Mouse (Mus musculus) hindbrain, embryonic 15.5 days (tissue): ENCODE results near the gene Rpl6. TPM values are rescaled to one million over a fixed set of nuclear protein-coding genes. Genes with fewer than 3 reads are reported as not detected.

Source experiments
- ATAC-seq: fragments of 200-750 bp; cut with Nextera tagmentation; 2 replicates; pipeline ENCODE4 v1.8.0; 2017; ENCODE audit warnings: low read depth, moderate number of reproducible peaks, moderate TSS enrichment; ENCODE audit not compliant: low FRiP score
- H3K27ac ChIP-seq: fragments of 300-500 bp; sonication (generic); replicated peaks from 2 replicates; pipeline ENCODE4 v1.5.1; 2015; ENCODE audit warnings: mild to moderate bottlenecking, inconsistent platforms
- H3K27me3 ChIP-seq: fragments of 300-500 bp; sonication (generic); 2 replicates; pipeline ENCODE4 v1.6.1; 2015; ENCODE audit warnings: control low read depth, inconsistent platforms
- H3K36me3 ChIP-seq: fragments of 300-500 bp; sonication (generic); 2 replicates; pipeline ENCODE4 v1.6.1; 2015; ENCODE audit warnings: control low read depth, inconsistent platforms
- H3K4me1 ChIP-seq: fragments of 300-500 bp; sonication (generic); replicated peaks from 2 replicates; pipeline ENCODE4 v1.6.1; 2015; ENCODE audit warnings: control low read depth, inconsistent platforms
- H3K4me2 ChIP-seq: fragments of 300-500 bp; sonication (generic); 2 replicates; pipeline ENCODE4 v1.6.1; 2015; ENCODE audit warnings: moderate library complexity, mild to moderate bottlenecking, inconsistent platforms
- H3K4me3 ChIP-seq: fragments of 300-500 bp; sonication (generic); 2 replicates; pipeline ENCODE4 v1.5.1; 2015; ENCODE audit warnings: mild to moderate bottlenecking, inconsistent platforms
- H3K9ac ChIP-seq: fragments of 300-500 bp; sonication (generic); 2 replicates; pipeline ENCODE4 v1.6.1; 2015; ENCODE audit warnings: inconsistent platforms
- H3K9me3 ChIP-seq: fragments of 300-500 bp; sonication (generic); 2 replicates; pipeline ENCODE4 v1.6.1; 2016; ENCODE audit warnings: control low read depth, inconsistent platforms
- WGBS: fragments of 180-500 bp; shearing (Covaris S2); methylation state at CpG from one replicate; pipeline ENCODE4 v1.1.7; 2015; 5-methylcytosine and 5-hydroxymethylcytosine counted together
- polyA plus RNA-seq: library from polyadenylated mRNA; unstranded; fragments of >200 nt; fragmentation: Nextera tagmentation; extraction: Ambion mirVana; gene quantifications from 2 replicates; pipeline ENCODE4 v1.2.1, GENCODE M21; 2015

Gene Rpl6
- polyA plus RNA-seq = 342 and 359 TPM in 2 replicates

DNA sequence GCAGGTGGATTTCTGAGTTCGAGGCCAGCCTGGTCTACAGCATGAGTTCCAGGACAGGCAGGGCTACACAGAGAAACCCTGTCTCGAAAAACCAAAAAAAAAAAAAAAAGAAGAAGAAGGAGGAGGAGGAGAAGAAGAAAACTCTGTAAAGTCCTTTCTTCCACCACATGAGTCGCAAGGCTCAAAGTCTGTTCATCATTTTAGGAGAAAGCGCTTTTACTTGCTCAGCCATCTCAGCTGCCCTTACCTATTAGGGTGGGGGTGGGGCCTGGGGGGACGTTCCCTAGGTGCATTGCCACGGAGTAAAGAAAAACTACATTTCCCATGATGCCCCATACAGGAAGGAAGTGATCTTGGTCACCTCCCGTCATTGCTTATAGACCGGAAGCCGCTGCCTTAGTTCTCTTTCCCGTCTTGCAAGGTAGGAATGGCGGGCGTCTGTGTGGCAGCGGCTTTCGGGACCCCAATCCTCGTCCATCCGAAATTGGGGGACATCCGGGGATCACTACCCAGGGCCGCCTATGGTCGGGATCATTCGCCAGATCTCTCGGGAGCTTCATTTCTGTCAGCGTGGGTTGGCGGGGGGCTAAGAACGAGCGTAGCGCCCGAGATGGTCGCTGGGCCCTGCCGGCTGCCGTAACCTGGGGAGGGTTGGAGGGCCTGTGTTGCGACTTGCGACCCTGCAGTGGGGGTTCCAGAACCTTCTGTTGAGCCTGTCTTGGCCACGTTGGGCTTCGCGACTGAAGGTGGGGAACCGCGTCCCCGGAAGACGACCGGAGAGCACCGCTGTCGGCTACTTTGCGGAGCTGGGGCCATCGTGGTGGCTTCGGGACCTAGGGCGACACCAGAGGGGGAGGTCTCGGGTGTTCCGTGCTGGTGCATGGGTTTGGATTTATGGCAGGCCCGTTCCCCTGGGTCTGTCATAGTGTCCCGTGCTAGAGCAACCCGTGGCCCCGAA is at the start of gene Rpl6:
Rpl6 (plus strand) TSS at position 350 of the 958 bp plus-strand sequence.
- Histone ChIP-seq H3K36me3 (peaks cover 38% of the 10 kb centered on the region), H3K9ac (peak within 1 kb of the TSS; percentile 89), H3K27ac (peak within 1 kb of the TSS; percentile 85), H3K27me3 (no peaks in the 10 kb centered on the region), H3K4me1 (peaks cover 28% of the 10 kb centered on the region), H3K4me3 (peak within 1 kb of the TSS; percentile 75), H3K9me3 (no peaks in the 10 kb centered on the region), H3K4me2 (peak within 1 kb of the TSS; percentile 87)
- ATAC-seq = peak; percentile 90
- WGBS = 1% methylated on average over 52 of the region's 52 CpGs

GRCm38 (mm10) chr5:121156121-121156520 is 48.2 kb upstream of the Rpl6 start:
- H3K27me3 ChIP-seq = no peaks in the 10 kb centered on the region
- WGBS = 96% methylated on average over 4 of the region's 4 CpGs

GRCm38 (mm10) chr5:121157017-121157416 is 47.3 kb upstream of the Rpl6 start:
- H3K36me3 ChIP-seq = peaks cover 35% of the 10 kb centered on the region
- no peaks in the 10 kb centered on the region for H3K27me3 ChIP-seq
- no peak overlapping the region for H3K9ac ChIP-seq
- H3K9me3 ChIP-seq = no peaks in the 10 kb centered on the region
- no peak overlapping the region for H3K4me3 ChIP-seq
- ATAC-seq = no peak
- no peak overlapping the region for H3K27ac ChIP-seq
- no peaks in the 10 kb centered on the region for H3K4me1 ChIP-seq
- no peak overlapping the region for H3K4me2 ChIP-seq
- 75% methylated on average over 2 of the region's 2 CpGs for WGBS

More at GRCm38 (mm10) chr5:121156121-121156520, 48.2 kb upstream of the Rpl6 start:
- Histone ChIP-seq H3K4me2 (no peak overlapping the region), H3K36me3 (peaks cover 37% of the 10 kb centered on the region), H3K4me1 (no peaks in the 10 kb centered on the region), H3K27ac (no peak overlapping the region), H3K4me3 (no peak overlapping the region), H3K9ac (no peak overlapping the region), H3K9me3 (no peaks in the 10 kb centered on the region)
- ATAC-seq = no peak

DNA sequence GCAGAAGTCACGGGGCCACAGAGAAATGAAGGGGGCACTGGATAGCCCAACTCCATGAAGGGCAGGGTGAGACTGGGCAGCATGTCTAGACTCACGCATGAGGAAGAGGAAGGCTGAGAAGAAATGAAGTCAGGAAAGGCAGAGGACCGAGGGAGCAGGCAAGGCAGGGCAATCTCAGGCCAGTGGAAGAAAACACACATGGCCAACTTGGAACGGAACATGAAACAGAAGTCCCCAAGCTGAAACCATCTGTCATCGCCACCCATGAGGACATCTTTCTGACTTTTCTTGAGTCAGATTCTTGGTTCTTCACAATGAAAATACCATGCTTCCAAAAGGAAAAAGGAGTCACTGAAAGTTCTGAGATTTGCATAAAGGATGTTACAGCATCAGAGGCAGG is 46.8 kb upstream of the Rpl6 start:
- H3K36me3 ChIP-seq = peaks cover 32% of the 10 kb centered on the region
- H3K27ac ChIP-seq = no peak overlapping the region

DNA sequence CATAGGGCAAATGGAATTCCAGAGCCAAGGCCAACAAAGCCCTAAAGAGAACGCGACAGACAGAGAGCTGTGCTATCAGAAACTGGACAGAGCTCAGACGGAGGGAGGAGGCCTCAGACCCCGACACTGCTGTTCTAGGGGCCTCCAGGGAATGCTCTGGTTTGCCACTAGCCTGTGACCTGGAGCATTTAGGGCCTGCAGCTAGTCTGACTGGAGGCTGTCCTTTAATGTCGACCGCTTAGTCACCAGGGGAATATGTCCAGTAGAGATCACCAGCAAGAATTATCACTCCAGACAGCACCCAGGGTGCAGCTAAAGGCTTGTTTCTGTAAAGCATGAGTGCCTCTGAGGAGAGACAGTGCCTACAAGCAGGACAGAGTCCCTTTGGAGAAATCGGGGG is 45.3 kb upstream of the Rpl6 start:
- H3K4me2 ChIP-seq = no peak overlapping the region
- no peaks in the 10 kb centered on the region for H3K27me3 ChIP-seq
- 86% methylated on average over 7 of the region's 7 CpGs for WGBS
- ATAC-seq = no peak
- H3K9me3 ChIP-seq = no peaks in the 10 kb centered on the region
- H3K4me3 ChIP-seq = no peak overlapping the region
- peaks cover 37% of the 10 kb centered on the region for H3K36me3 ChIP-seq
- no peaks in the 10 kb centered on the region for H3K4me1 ChIP-seq
- no peak overlapping the region for H3K9ac ChIP-seq
- no peak overlapping the region for H3K27ac ChIP-seq

More for the DNA sequence above, 46.8 kb upstream of the Rpl6 start:
- Histone ChIP-seq H3K27me3 (no peaks in the 10 kb centered on the region), H3K4me2 (no peak overlapping the region), H3K4me1 (no peaks in the 10 kb centered on the region), H3K9ac (no peak overlapping the region), H3K9me3 (no peaks in the 10 kb centered on the region), H3K4me3 (no peak overlapping the region)
- no peak for ATAC-seq
- 96% methylated on average over 5 of the region's 5 CpGs for WGBS

- no peak for ATAC-seq
- Histone ChIP-seq H3K9ac (no peak overlapping the region), H3K9me3 (no peaks in the 10 kb centered on the region), H3K4me1 (no peaks in the 10 kb centered on the region), H3K27me3 (no peaks in the 10 kb centered on the region), H3K27ac (0 out of 2 replicates have a peak overlapping the region, but pooled peaks have one; percentile 40), H3K4me3 (no peak overlapping the region), H3K4me2 (no peak overlapping the region), H3K36me3 (peaks cover 53% of the 10 kb centered on the region)
- 74% methylated on average over 5 of the region's 5 CpGs for WGBS
These were observed 42.0 kb upstream of the Rpl6 start for GRCm38 (mm10) chr5:121162285-121162684.

- Histone ChIP-seq H3K27ac (no peak overlapping the region), H3K27me3 (no peaks in the 10 kb centered on the region), H3K4me1 (no peaks in the 10 kb centered on the region), H3K9me3 (no peaks in the 10 kb centered on the region), H3K4me2 (no peak overlapping the region), H3K4me3 (no peak overlapping the region), H3K9ac (no peak overlapping the region), H3K36me3 (peaks cover 52% of the 10 kb centered on the region)
- 94% methylated on average over 7 of the region's 7 CpGs for WGBS
- ATAC-seq = no peak
These were observed 41.4 kb upstream of the Rpl6 start for GRCm38 (mm10) chr5:121162923-121163322.

DNA sequence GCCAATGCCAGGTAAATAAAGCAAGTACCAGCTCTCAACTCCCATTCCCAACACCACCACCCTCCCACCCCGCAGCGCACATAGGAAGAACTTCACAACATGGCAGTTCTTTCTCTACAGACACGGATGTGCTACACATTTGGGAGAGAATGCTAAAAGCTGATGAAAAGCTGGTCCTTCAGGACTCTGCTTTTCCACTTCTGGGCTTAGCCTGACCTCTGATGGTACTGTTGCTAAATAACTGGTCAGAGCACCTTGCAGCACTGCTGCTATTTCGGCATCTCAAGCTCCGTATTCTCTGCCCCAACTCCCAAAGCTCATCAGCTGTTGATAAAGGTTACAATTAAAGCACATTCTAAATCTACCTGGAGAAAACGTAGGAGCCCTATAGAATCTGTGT is 37.4 kb upstream of the Rpl6 start:
- WGBS = 96% methylated on average over 6 of the region's 6 CpGs
- H3K4me3 ChIP-seq = no peak overlapping the region

GRCm38 (mm10) chr5:121169588-121169987 is 34.7 kb upstream of the Rpl6 start:
- H3K4me1 ChIP-seq = no peaks in the 10 kb centered on the region
- WGBS = 85% methylated on average over 2 of the region's 2 CpGs
- no peak overlapping the region for H3K4me2 ChIP-seq
- no peak overlapping the region for H3K9ac ChIP-seq
- H3K4me3 ChIP-seq = no peak overlapping the region
- H3K27ac ChIP-seq = no peak overlapping the region
- peaks cover 27% of the 10 kb centered on the region for H3K36me3 ChIP-seq
- H3K27me3 ChIP-seq = no peaks in the 10 kb centered on the region
- ATAC-seq = no peak
- H3K9me3 ChIP-seq = no peaks in the 10 kb centered on the region

More for the DNA sequence above, 37.4 kb upstream of the Rpl6 start:
- no peak overlapping the region for H3K4me2 ChIP-seq
- no peaks in the 10 kb centered on the region for H3K4me1 ChIP-seq
- H3K9me3 ChIP-seq = no peaks in the 10 kb centered on the region
- H3K36me3 ChIP-seq = peaks cover 45% of the 10 kb centered on the region
- no peak overlapping the region for H3K27ac ChIP-seq
- ATAC-seq = no peak
- H3K27me3 ChIP-seq = no peaks in the 10 kb centered on the region
- no peak overlapping the region for H3K9ac ChIP-seq

- H3K27ac ChIP-seq = no peak overlapping the region
- no peaks in the 10 kb centered on the region for H3K27me3 ChIP-seq
- H3K4me1 ChIP-seq = no peaks in the 10 kb centered on the region
- H3K9ac ChIP-seq = no peak overlapping the region
- 88% methylated on average over 4 of the region's 4 CpGs for WGBS
- ATAC-seq = no peak
- no peak overlapping the region for H3K4me3 ChIP-seq
- H3K9me3 ChIP-seq = no peaks in the 10 kb centered on the region
- H3K4me2 ChIP-seq = no peak overlapping the region
- H3K36me3 ChIP-seq = peaks cover 2% of the 10 kb centered on the region; the same call in 1 of the 2 replicates
These were observed 31.4 kb upstream of the Rpl6 start for GRCm38 (mm10) chr5:121172835-121173234.

DNA sequence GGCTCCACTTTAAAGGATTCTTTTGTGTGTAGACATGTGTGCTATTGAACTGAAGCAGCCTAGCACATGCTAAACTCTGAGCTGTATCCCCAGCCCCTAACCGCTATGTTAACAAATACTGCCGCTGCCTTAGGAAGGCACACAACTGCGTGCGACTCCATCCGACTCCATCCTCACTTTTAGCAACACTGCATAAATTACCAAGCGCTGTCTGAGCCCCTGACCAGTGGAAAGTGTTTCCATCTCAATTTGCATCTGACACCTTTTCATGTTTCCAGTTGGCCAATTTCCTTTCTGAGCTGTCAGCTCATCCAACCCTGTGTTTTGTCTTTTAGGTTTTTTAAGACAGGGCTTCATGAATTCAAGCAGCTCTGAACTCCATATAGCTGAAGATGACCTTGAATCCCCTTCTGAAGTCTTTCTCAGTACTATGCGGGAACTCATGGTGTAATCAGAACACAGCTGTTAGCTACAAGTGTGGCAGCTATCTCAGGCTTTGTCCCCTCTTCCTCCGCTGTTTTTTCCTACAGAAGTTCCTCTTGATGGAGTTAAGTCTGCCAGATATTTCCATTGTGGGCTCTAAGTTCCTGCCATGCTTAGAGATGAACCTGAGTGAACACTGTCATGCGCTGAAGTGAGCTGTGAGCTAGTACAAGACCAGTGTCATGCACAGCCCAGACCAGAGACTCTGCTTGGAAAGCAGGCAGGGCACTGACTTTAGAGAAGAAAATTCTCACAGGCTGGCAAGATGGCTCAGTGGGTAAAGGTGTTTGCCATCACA is 25.0 kb upstream of the Rpl6 start:
- Histone ChIP-seq H3K27ac (no peak overlapping the region), H3K36me3 (no peaks in the 10 kb centered on the region), H3K9ac (no peak overlapping the region), H3K4me1 (peaks cover 18% of the 10 kb centered on the region), H3K9me3 (no peaks in the 10 kb centered on the region), H3K4me3 (no peak overlapping the region), H3K4me2 (no peak overlapping the region), H3K27me3 (no peaks in the 10 kb centered on the region)
- no peak for ATAC-seq
- 56% methylated on average over 9 of the region's 9 CpGs for WGBS

- Histone ChIP-seq H3K4me1 (peaks cover 58% of the 10 kb centered on the region), H3K36me3 (no peaks in the 10 kb centered on the region), H3K27me3 (no peaks in the 10 kb centered on the region), H3K4me2 (no peak overlapping the region), H3K9ac (no peak overlapping the region), H3K27ac (no peak overlapping the region), H3K4me3 (no peak overlapping the region), H3K9me3 (no peaks in the 10 kb centered on the region)
- 53% methylated on average over 9 of the region's 9 CpGs for WGBS
- no peak for ATAC-seq
These were observed 21.0 kb upstream of the Rpl6 start for GRCm38 (mm10) chr5:121183269-121183668.
